Mouse (Mus musculus) thymus, postnatal 10 days (tissue): ENCODE data around the gene Vmn1r122.
"Not testable (repeated sequence)": the region's sequence is repeated elsewhere in the genome, so short reads cannot be mapped to it uniquely, and the experiment has no call there.

Experiments used
- DNase-seq, 2 experiments: peaks; one replicate each; pipeline ENCODE4 v3.0.0; 2021; ENCODE audit warnings: low spot score in 2 of 2

Vmn1r122 gene

DNA sequence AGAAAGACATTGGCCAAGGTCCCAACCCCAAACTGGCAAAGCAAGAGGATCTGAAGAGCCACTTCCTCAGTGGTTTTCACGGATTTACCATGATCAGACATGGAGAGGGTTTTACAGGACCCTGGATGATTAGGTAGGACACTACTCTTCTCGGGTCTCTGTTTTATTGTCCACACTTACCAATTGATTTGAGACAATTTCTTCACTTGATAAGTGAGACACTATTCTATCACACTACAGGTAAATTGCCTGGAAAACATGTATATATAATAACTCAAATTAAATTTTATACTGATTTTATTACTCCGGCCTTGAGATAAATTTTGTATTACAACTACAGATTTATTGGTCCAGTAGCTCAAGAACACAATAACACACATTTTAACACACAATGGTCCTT lies at the start of gene Vmn1r122:
TSS of gene Vmn1r122 (minus strand) at position 101 of the 400 bp plus-strand sequence.
- not testable (repeated sequence) for DNase-seq

DNA sequence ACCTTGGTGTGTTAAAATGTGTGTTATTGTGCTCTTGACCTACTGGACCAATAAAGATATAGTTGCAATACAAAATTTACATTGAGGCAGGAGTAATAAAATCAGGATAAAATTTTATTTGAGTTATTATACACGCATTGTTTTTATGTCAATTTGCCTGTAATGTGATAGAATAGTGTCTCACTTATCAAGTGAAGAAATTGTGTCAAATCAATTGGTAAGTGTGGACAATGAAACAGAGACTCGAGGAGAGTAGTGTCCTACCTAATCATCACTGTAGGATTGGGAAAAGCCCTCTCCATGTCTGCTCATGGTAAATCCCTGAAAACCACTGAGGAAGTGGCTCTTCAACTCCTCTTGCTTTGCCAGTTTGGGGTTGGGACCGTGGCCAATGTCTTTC lies 28.0 kb upstream of the Vmn1r122 start, which contains the start of gene Vmn1r123:
TSS of gene Vmn1r123 (plus strand) at position 301 of the 400 bp plus-strand sequence.
- not testable (repeated sequence) for DNase-seq

DNA sequence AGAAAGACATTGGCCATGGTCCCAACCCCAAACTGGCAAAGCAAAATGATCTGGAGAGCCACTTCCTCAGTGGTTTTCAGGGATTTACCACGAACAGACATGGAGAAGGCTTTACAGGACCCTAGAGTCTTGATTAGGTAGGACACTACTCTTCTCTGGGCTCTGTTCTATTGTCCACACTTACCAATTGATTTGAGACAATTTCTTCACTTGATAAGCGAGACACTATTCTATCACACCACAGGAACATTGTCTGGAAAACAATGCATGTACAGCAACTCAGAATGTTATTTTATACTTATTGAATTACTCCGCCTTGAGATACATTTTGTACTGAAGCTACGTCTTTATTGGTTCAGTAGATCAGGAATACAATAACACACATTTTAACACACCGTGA lies 35.5 kb downstream of the Vmn1r122 start, which contains the start of gene Vmn1r121:
TSS of gene Vmn1r121 (minus strand) at position 101 of the 400 bp plus-strand sequence.
- not testable (repeated sequence) for DNase-seq
